In genomic region chr1:80737812-80738391, GRCm38 (mm10) we compare ENCODE assay signal across 16 mouse cellular contexts.
"Had no signal": no experiment of that assay in that cellular context is flagged by ENCODE, and none has a peak within 500 bp of the region (broad histone marks: within the 10 kb centered on the region; RNA-seq: fewer than 3 reads in every experiment).

No protein-coding gene starts in this region.

- H3K4me2 ChIP-seq: lung, embryonic 14.5 days; midbrain, embryonic 12.5 days; neural tube, embryonic 12.5 days had no signal

- H3K27me3 ChIP-seq: midbrain, embryonic 12.5 days; neural tube, embryonic 12.5 days had no signal

- H3K4me3 ChIP-seq: midbrain, embryonic 10.5 days; midbrain, embryonic 12.5 days; neural tube, embryonic 12.5 days had no signal

- H3K4me1 ChIP-seq: neural tube, embryonic 12.5 days had no signal

- ATAC-seq: midbrain, embryonic 16.5 days had no signal

- H3K27ac ChIP-seq: liver, embryonic 14.5 days; midbrain, embryonic 10.5 days; midbrain, embryonic 12.5 days; neural tube, embryonic 12.5 days had no signal

- H3K36me3 ChIP-seq: midbrain, embryonic 10.5 days; midbrain, embryonic 12.5 days; neural tube, embryonic 12.5 days had no signal

- DNase-seq: lung, adult 18-20 months; lung, embryonic 14.5 days; lung, postnatal 10 days; lung, postnatal 4 days; midbrain, embryonic 14.5 days; right cerebral cortex, postnatal 25 days; right cerebral cortex, postnatal 4 days; spleen, adult 18-20 months; thymus, adult 18-20 months; thymus, postnatal 14 days; thymus, postnatal 4 days had no signal
